ENCODE assay signal across 9 mouse cellular contexts in genomic region chr1:180335513-180336375, GRCm38 (mm10). TPM values are rescaled to one million over a fixed set of nuclear protein-coding genes. Genes with fewer than 3 reads are reported as not detected.
DNase-seq lines count a peak whose midpoint lies in the region; ATAC-seq lines count a peak whose summit lies in the region.
"Had no signal": no experiment of that assay in that cellular context is flagged by ENCODE, and none has a peak within 500 bp of the region (broad histone marks: within the 10 kb centered on the region; RNA-seq: fewer than 3 reads in every experiment).

No protein-coding gene starts in this region.

- peaks cover 40% of the 10 kb centered on the region for H3K4me1 ChIP-seq in hindbrain, embryonic 15.5 days (replicated peaks)
- H3K4me1 ChIP-seq in hindbrain, embryonic 12.5 days, result peaks cover 43% of the 10 kb centered on the region
- peaks cover 63% of the 10 kb centered on the region for H3K4me1 ChIP-seq in embryonic facial prominence, embryonic 13.5 days
- peaks cover 61% of the 10 kb centered on the region for H3K4me1 ChIP-seq in limb, embryonic 15.5 days

- H3K4me2 ChIP-seq in hindbrain, embryonic 15.5 days, result peak overlapping the region; percentile 96
- no peak overlapping the region for H3K4me2 ChIP-seq in hindbrain, embryonic 12.5 days (replicated peaks)
- H3K4me2 ChIP-seq in embryonic facial prominence, embryonic 13.5 days, result peak overlapping the region; percentile 99
- peak overlapping the region; percentile 22 for H3K4me2 ChIP-seq in limb, embryonic 15.5 days
- H3K4me2 ChIP-seq: forebrain, embryonic 12.5 days had no signal

- DNase-seq in CD4-positive, CD25-positive, alpha-beta regulatory T cell, adult 2 months (ENCODE audit: low read depth, low spot score), result peak; percentile 80
- no peak for DNase-seq in adipocyte (ENCODE audit: low spot score)
- DNase-seq in Muller cell, postnatal 12 days (ENCODE audit: inconsistent ontology term), result no peak

- peaks cover 18% of the 10 kb centered on the region for H3K27me3 ChIP-seq in hindbrain, embryonic 15.5 days
- H3K27me3 ChIP-seq in hindbrain, embryonic 12.5 days, result peaks cover 28% of the 10 kb centered on the region
- peaks cover 12% of the 10 kb centered on the region for H3K27me3 ChIP-seq in embryonic facial prominence, embryonic 13.5 days
- no peaks in the 10 kb centered on the region for H3K27me3 ChIP-seq in limb, embryonic 15.5 days

- no peaks in the 10 kb centered on the region for H3K36me3 ChIP-seq in hindbrain, embryonic 15.5 days
- no peaks in the 10 kb centered on the region for H3K36me3 ChIP-seq in hindbrain, embryonic 12.5 days
- peaks cover 31% of the 10 kb centered on the region for H3K36me3 ChIP-seq in embryonic facial prominence, embryonic 13.5 days
- peaks cover 13% of the 10 kb centered on the region for H3K36me3 ChIP-seq in limb, embryonic 15.5 days
- H3K36me3 ChIP-seq: forebrain, embryonic 12.5 days had no signal

- no peak overlapping the region for H3K9ac ChIP-seq in hindbrain, embryonic 15.5 days
- H3K9ac ChIP-seq in hindbrain, embryonic 12.5 days, result no peak overlapping the region
- no peak overlapping the region for H3K9ac ChIP-seq in embryonic facial prominence, embryonic 13.5 days
- no peak overlapping the region for H3K9ac ChIP-seq in limb, embryonic 15.5 days
- H3K9ac ChIP-seq: forebrain, embryonic 12.5 days had no signal

- ATAC-seq in hindbrain, embryonic 15.5 days (ENCODE audit: low FRiP score, low read depth), result no peak
- ATAC-seq in hindbrain, embryonic 12.5 days (ENCODE audit: low FRiP score), result no peak
- ATAC-seq in embryonic facial prominence, embryonic 13.5 days (ENCODE audit: insufficient number of reproducible peaks, insufficient read depth, low FRiP score, low TSS enrichment, low read depth), result no peak
- ATAC-seq in limb, embryonic 15.5 days (ENCODE audit: insufficient number of reproducible peaks, low FRiP score, low TSS enrichment, low read depth), result no peak
- no peak for ATAC-seq in cerebellum, adult (ENCODE audit: insufficient number of reproducible peaks, low FRiP score, low TSS enrichment)

- no peaks in the 10 kb centered on the region for H3K9me3 ChIP-seq in hindbrain, embryonic 15.5 days
- H3K9me3 ChIP-seq in hindbrain, embryonic 12.5 days (replicated peaks), result no peaks in the 10 kb centered on the region
- no peaks in the 10 kb centered on the region for H3K9me3 ChIP-seq in embryonic facial prominence, embryonic 13.5 days
- H3K9me3 ChIP-seq in limb, embryonic 15.5 days, result no peaks in the 10 kb centered on the region
- H3K9me3 ChIP-seq: forebrain, embryonic 12.5 days had no signal

- H3K27ac ChIP-seq in hindbrain, embryonic 15.5 days (replicated peaks), result no peak overlapping the region
- no peak overlapping the region for H3K27ac ChIP-seq in hindbrain, embryonic 12.5 days
- H3K27ac ChIP-seq in embryonic facial prominence, embryonic 13.5 days, result no peak overlapping the region
- no peak overlapping the region; the same call in 1 of the 2 replicates for H3K27ac ChIP-seq in limb, embryonic 15.5 days
- H3K27ac ChIP-seq: forebrain, embryonic 12.5 days had no signal

- no peak overlapping the region for H3K4me3 ChIP-seq in hindbrain, embryonic 15.5 days
- H3K4me3 ChIP-seq in hindbrain, embryonic 12.5 days, result no peak overlapping the region
- H3K4me3 ChIP-seq in embryonic facial prominence, embryonic 13.5 days, result 0 out of 2 replicates have a peak overlapping the region, but pooled peaks have one; percentile 66
- H3K4me3 ChIP-seq in limb, embryonic 15.5 days, result 0 out of 2 replicates have a peak overlapping the region, but pooled peaks have one; percentile 9
- H3K4me3 ChIP-seq: forebrain, embryonic 12.5 days had no signal

- 74% methylated on average over 12 of the region's 12 CpGs for WGBS in hindbrain, embryonic 15.5 days
- 77% methylated on average over 12 of the region's 12 CpGs for WGBS in hindbrain, embryonic 12.5 days
- 68% methylated on average over 12 of the region's 12 CpGs for WGBS in embryonic facial prominence, embryonic 13.5 days
- 73% methylated on average over 12 of the region's 12 CpGs for WGBS in limb, embryonic 15.5 days

RNA-seq across cellular contexts. Expression of gene Itpkb, which starts 5.5 kb away (rescaled TPM):
- 3.5 and 3.7 TPM in 2 replicates for polyA plus RNA-seq in hindbrain, embryonic 15.5 days (2015; fragmentation: Nextera tagmentation; extraction: Ambion mirVana)
- 7.7 and 8.3 TPM in 2 replicates for polyA plus RNA-seq in hindbrain, embryonic 12.5 days (2016; fragmentation: Nextera tagmentation; extraction: Ambion mirVana)
- polyA plus RNA-seq in embryonic facial prominence, embryonic 13.5 days (2015; fragmentation: Nextera tagmentation; extraction: Ambion mirVana), result 11.2 and 12.2 TPM in 2 replicates
- 12.7 and 15.1 TPM in 2 replicates for polyA plus RNA-seq in limb, embryonic 15.5 days (2015; fragmentation: Nextera tagmentation; extraction: Ambion mirVana)

Comparison
In these comparisons a context has a peak if more than half of its experiments do, and no peak if none do; other contexts are left out.
1. H3K4me3 ChIP-seq: peak in embryonic facial prominence, embryonic 13.5 days (single experiment) and limb, embryonic 15.5 days (single experiment); none in hindbrain, embryonic 15.5 days (single experiment) and hindbrain, embryonic 12.5 days (single experiment).